Mouse (Mus musculus) limb, embryonic 11.5 days (tissue): ENCODE measurements around the gene 4931429L15Rik. TPM values are rescaled to one million over a fixed set of nuclear protein-coding genes. Genes with fewer than 3 reads are reported as not detected.

Source experiments
- ATAC-seq: fragments of 200-750 bp; cut with Nextera tagmentation; 2 replicates; pipeline ENCODE4 v1.8.0; 2017; ENCODE audit warnings: low read depth; ENCODE audit not compliant: insufficient number of reproducible peaks, low FRiP score, low TSS enrichment
- DNase-seq: peaks from one replicate; pipeline ENCODE4 v3.0.0-alpha.2; 2015; ENCODE audit warnings: low spot score
- H3K27ac ChIP-seq: fragments of 300-500 bp; sonication (generic); replicated peaks from 2 replicates; pipeline ENCODE4 v1.5.1; 2014; ENCODE audit warnings: low read depth, mild to moderate bottlenecking, low read length
- H3K27me3 ChIP-seq: fragments of 300-500 bp; sonication (generic); 2 replicates; pipeline ENCODE4 v1.6.1; 2014; ENCODE audit warnings: mild to moderate bottlenecking, low read length, mixed read lengths; ENCODE audit not compliant: control insufficient read depth, insufficient read depth
- H3K36me3 ChIP-seq: fragments of 300-500 bp; sonication (generic); 2 replicates; pipeline ENCODE4 v1.6.1; 2014; ENCODE audit warnings: mild to moderate bottlenecking, low read length, moderate library complexity, mixed read lengths; ENCODE audit not compliant: control insufficient read depth, insufficient read depth
- H3K4me1 ChIP-seq: fragments of 300-500 bp; sonication (generic); 2 replicates; pipeline ENCODE4 v1.6.1; 2014; ENCODE audit warnings: low read length, mixed read lengths; ENCODE audit not compliant: control insufficient read depth, insufficient read depth
- H3K4me2 ChIP-seq: fragments of 300-500 bp; sonication (generic); 2 replicates; pipeline ENCODE4 v1.6.1; 2014; ENCODE audit warnings: low read depth, mild to moderate bottlenecking, moderate library complexity; ENCODE audit not compliant: severe bottlenecking
- H3K4me3 ChIP-seq: fragments of 300-500 bp; sonication (generic); 2 replicates; pipeline ENCODE4 v1.5.1; 2014; ENCODE audit warnings: low read depth, low read length
- H3K9ac ChIP-seq: fragments of 300-500 bp; sonication (generic); 2 replicates; pipeline ENCODE4 v1.6.1; 2014; ENCODE audit warnings: mild to moderate bottlenecking, low read length
- H3K9me3 ChIP-seq: fragments of 300-500 bp; sonication (generic); 2 replicates; pipeline ENCODE4 v1.6.1; 2016; ENCODE audit warnings: low read length; ENCODE audit not compliant: control insufficient read depth
- WGBS: fragments of 180-500 bp; shearing (Covaris S2); extraction: QIAGEN DNeasy Blood & Tissue Kit; methylation state at CpG from one replicate; pipeline ENCODE4 v1.1.7; 2014; 5-methylcytosine and 5-hydroxymethylcytosine counted together
- polyA plus RNA-seq: library from polyadenylated mRNA; unstranded; fragments of >200 nt; fragmentation: Nextera tagmentation; extraction: Ambion mirVana; gene quantifications from 2 replicates; pipeline ENCODE4 v1.2.1, GENCODE M21; 2014

Gene 4931429L15Rik
- polyA plus RNA-seq, 1 experiment from 2014 or later = 0.08 TPM

- Histone ChIP-seq H3K27me3 (no peaks in the 10 kb centered on the region), H3K4me1 (no peaks in the 10 kb centered on the region; the same call in 1 of the 2 replicates), H3K4me3 (no peak overlapping the region), H3K9ac (no peak overlapping the region), H3K4me2 (no peak overlapping the region), H3K27ac (no peak overlapping the region), H3K9me3 (no peaks in the 10 kb centered on the region), H3K36me3 (no peaks in the 10 kb centered on the region)
- ATAC-seq = no peak
- no peak for DNase-seq
- 93% methylated on average over 3 of the region's 3 CpGs for WGBS
These were observed 1.8 kb downstream of the 4931429L15Rik start for GRCm38 (mm10) chr9:46317957-46318356.

- 51% methylated on average over 8 of the region's 8 CpGs for whole genome bisulfite sequencing
- no peak for ATAC-seq
- no peaks in the 10 kb centered on the region for H3K36me3 ChIP-seq
- peak; percentile 26 for DNase-seq
- H3K4me3 ChIP-seq = no peak overlapping the region
- no peaks in the 10 kb centered on the region; the same call in 1 of the 2 replicates for H3K4me1 ChIP-seq
- no peak overlapping the region for H3K4me2 ChIP-seq
- H3K27ac ChIP-seq = no peak overlapping the region
- no peaks in the 10 kb centered on the region for H3K9me3 ChIP-seq
- H3K27me3 ChIP-seq = no peaks in the 10 kb centered on the region
- no peak overlapping the region for H3K9ac ChIP-seq
These were observed 2.9 kb downstream of the 4931429L15Rik start for GRCm38 (mm10) chr9:46316909-46317308.

- Histone ChIP-seq H3K4me3 (no peak overlapping the region), H3K36me3 (no peaks in the 10 kb centered on the region), H3K9ac (no peak overlapping the region), H3K27ac (no peak overlapping the region), H3K9me3 (no peaks in the 10 kb centered on the region), H3K4me2 (no peak overlapping the region), H3K4me1 (no peaks in the 10 kb centered on the region; the same call in 1 of the 2 replicates), H3K27me3 (no peaks in the 10 kb centered on the region)
- WGBS = 17% methylated on average over 5 of the region's 5 CpGs
- ATAC-seq (no peak), DNase-seq (peak; percentile 38)
These were observed 3.4 kb downstream of the 4931429L15Rik start for GRCm38 (mm10) chr9:46316388-46316787.

GRCm38 (mm10) chr9:46315807-46316365 is 3.9 kb downstream of the 4931429L15Rik start:
- Histone ChIP-seq H3K27ac (no peak overlapping the region), H3K4me1 (no peaks in the 10 kb centered on the region; the same call in 1 of the 2 replicates), H3K9ac (no peak overlapping the region), H3K36me3 (no peaks in the 10 kb centered on the region), H3K4me2 (no peak overlapping the region), H3K4me3 (no peak overlapping the region), H3K27me3 (no peaks in the 10 kb centered on the region), H3K9me3 (no peaks in the 10 kb centered on the region)
- ATAC-seq (no peak), DNase-seq (no peak)
- WGBS = 51% methylated on average over 11 of the region's 11 CpGs

- no peak for ATAC-seq
- WGBS = 49% methylated on average over 2 of the region's 2 CpGs
- Histone ChIP-seq H3K4me3 (no peak overlapping the region), H3K4me1 (no peaks in the 10 kb centered on the region; the same call in 1 of the 2 replicates), H3K4me2 (no peak overlapping the region), H3K36me3 (no peaks in the 10 kb centered on the region), H3K9ac (no peak overlapping the region), H3K9me3 (no peaks in the 10 kb centered on the region), H3K27ac (no peak overlapping the region), H3K27me3 (no peaks in the 10 kb centered on the region)
- no peak for DNase-seq
These were observed 4.9 kb downstream of the 4931429L15Rik start for GRCm38 (mm10) chr9:46314921-46315320.

GRCm38 (mm10) chr9:46314507-46314906 is 5.3 kb downstream of the 4931429L15Rik start:
- Histone ChIP-seq H3K27me3 (no peaks in the 10 kb centered on the region), H3K9me3 (no peaks in the 10 kb centered on the region), H3K9ac (no peak overlapping the region), H3K4me1 (no peaks in the 10 kb centered on the region; the same call in 1 of the 2 replicates), H3K4me2 (no peak overlapping the region), H3K27ac (no peak overlapping the region), H3K4me3 (no peak overlapping the region), H3K36me3 (no peaks in the 10 kb centered on the region)
- peak; percentile 87 for DNase-seq
- ATAC-seq = peak; percentile 73; the same call in 1 of the 2 replicates
- 4% methylated on average over 4 of the region's 4 CpGs for WGBS

GRCm38 (mm10) chr9:46309121-46309520 is 10.7 kb downstream of the 4931429L15Rik start:
- no peaks in the 10 kb centered on the region for H3K9me3 ChIP-seq
- ATAC-seq (no peak), DNase-seq (peak; percentile 56)
- H3K27ac ChIP-seq = no peak overlapping the region
- 10% methylated on average over 7 of the region's 7 CpGs for WGBS
- H3K9ac ChIP-seq = no peak overlapping the region
- no peak overlapping the region for H3K4me2 ChIP-seq
- 0 out of 2 replicates have a peak, but pooled peaks cover 2% of the 10 kb centered on the region for H3K4me1 ChIP-seq
- no peaks in the 10 kb centered on the region for H3K36me3 ChIP-seq
- no peak overlapping the region for H3K4me3 ChIP-seq
- H3K27me3 ChIP-seq = no peaks in the 10 kb centered on the region

- WGBS = 19% methylated on average over 2 of the region's 2 CpGs
These were observed 17.6 kb downstream of the 4931429L15Rik start for GRCm38 (mm10) chr9:46302142-46302541.

GRCm38 (mm10) chr9:46298381-46298780 is 21.4 kb downstream of the 4931429L15Rik start:
- Histone ChIP-seq H3K4me2 (no peak overlapping the region), H3K9ac (no peak overlapping the region), H3K9me3 (no peaks in the 10 kb centered on the region), H3K27ac (no peak overlapping the region), H3K4me3 (no peak overlapping the region), H3K27me3 (no peaks in the 10 kb centered on the region), H3K36me3 (peaks cover 10% of the 10 kb centered on the region; the same call in 1 of the 2 replicates), H3K4me1 (no peaks in the 10 kb centered on the region)
- ATAC-seq (no peak), DNase-seq (no peak)
- 77% methylated on average over 4 of the region's 4 CpGs for WGBS

More at GRCm38 (mm10) chr9:46302142-46302541, 17.6 kb downstream of the 4931429L15Rik start:
- no peak overlapping the region for H3K4me2 ChIP-seq
- H3K9me3 ChIP-seq = no peaks in the 10 kb centered on the region
- H3K27me3 ChIP-seq = no peaks in the 10 kb centered on the region
- no peak overlapping the region for H3K9ac ChIP-seq
- ATAC-seq (no peak), DNase-seq (peak; percentile 73)
- H3K4me3 ChIP-seq = no peak overlapping the region
- no peak overlapping the region for H3K27ac ChIP-seq
- H3K36me3 ChIP-seq = peaks cover 8% of the 10 kb centered on the region; the same call in 1 of the 2 replicates
- H3K4me1 ChIP-seq = no peaks in the 10 kb centered on the region
